ENCODE assay signal across 8 mouse cellular contexts in the genomic region with DNA sequence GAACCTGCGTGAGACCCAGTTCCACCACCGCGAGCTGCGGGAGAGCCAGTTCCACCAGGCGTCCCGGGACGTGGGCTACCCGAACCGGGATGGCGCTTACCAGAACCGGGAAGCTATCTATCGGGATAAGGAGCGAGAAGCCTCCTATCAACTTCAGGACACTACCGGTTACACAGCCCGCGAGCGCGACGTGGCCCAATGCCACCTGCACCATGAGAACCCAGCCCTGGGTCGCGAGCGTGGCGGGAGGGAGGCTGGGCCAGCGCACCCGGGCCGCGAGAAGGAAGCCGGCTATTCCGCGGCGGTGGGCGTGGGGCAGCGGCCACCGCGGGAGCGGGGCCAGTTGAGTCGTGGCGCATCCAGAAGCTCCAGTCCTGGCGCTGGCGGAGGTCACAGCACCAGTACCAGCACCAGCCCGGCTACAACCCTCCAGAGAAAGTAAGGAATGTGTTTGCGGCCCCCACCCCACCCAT. TPM values are rescaled to one million over a fixed set of nuclear protein-coding genes. Genes with fewer than 3 reads are reported as not detected.
DNase-seq lines count a peak whose midpoint lies in the region; ATAC-seq and TF ChIP-seq lines count a peak whose summit lies in the region.

No protein-coding gene starts in this region.

- DNase-seq in heart, embryonic 10.5 days (ENCODE audit: low spot score): no peak
- DNase-seq in heart, adult 8-10 months (ENCODE audit: low spot score): no peak
- DNase-seq in ES-E14 (ENCODE audit: low read depth, low spot score): no peak
- DNase-seq in embryonic facial prominence, embryonic 11.5 days (ENCODE audit: low spot score): peak; percentile 6
- no peak for DNase-seq in hindbrain, embryonic 14.5 days (ENCODE audit: low spot score)
- peak; percentile 15 for DNase-seq in lung, postnatal 14 days
- DNase-seq in yolk sac, embryonic 10.5 days (ENCODE audit: low spot score): no peak
- no peak for DNase-seq in Muller cell, postnatal 12 days (ENCODE audit: inconsistent ontology term)

- WGBS in heart, embryonic 10.5 days: 10% methylated on average over 42 of the region's 42 CpGs
- WGBS in embryonic facial prominence, embryonic 11.5 days: 14% methylated on average over 40 of the region's 42 CpGs
- 17% methylated on average over 36 of the region's 42 CpGs for WGBS in hindbrain, embryonic 14.5 days

- in situ Hi-C loops in ES-E14 (cut with MboI; ENCODE audit: low sequenced_read_pairs in 2 of 2, unreplicated experiment in 2 of 2): no loop called here

- peak overlapping the region; percentile 69 for H3K4me3 ChIP-seq in heart, embryonic 10.5 days
- peak overlapping the region; percentile 76 for H3K4me3 ChIP-seq in ES-E14 (ENCODE audit: insufficient read depth in 1 of 2, low read depth in 1 of 2, low read length in 2 of 2, poor library complexity in 1 of 2, severe bottlenecking in 1 of 2)
- peak overlapping the region; percentile 60 for H3K4me3 ChIP-seq in embryonic facial prominence, embryonic 11.5 days (ENCODE audit: low read depth, low read length)
- peak overlapping the region; percentile 65 for H3K4me3 ChIP-seq in hindbrain, embryonic 14.5 days (replicated peaks; ENCODE audit: low read length)

- H3K9me3 ChIP-seq in heart, embryonic 10.5 days: no peaks in the 10 kb centered on the region
- H3K9me3 ChIP-seq in ES-E14 (ENCODE audit: control insufficient read depth, insufficient read depth, low read depth, low read length): no peaks in the 10 kb centered on the region
- no peaks in the 10 kb centered on the region for H3K9me3 ChIP-seq in embryonic facial prominence, embryonic 11.5 days (replicated peaks; ENCODE audit: control insufficient read depth, low read length)
- H3K9me3 ChIP-seq in hindbrain, embryonic 14.5 days (ENCODE audit: control insufficient read depth, low read length): no peaks in the 10 kb centered on the region

- ATAC-seq in embryonic facial prominence, embryonic 11.5 days (replicated peaks; ENCODE audit: insufficient number of reproducible peaks, low FRiP score, low TSS enrichment, low read depth): peak; percentile 30
- peak; percentile 37; the same call in 1 of the 2 replicates for ATAC-seq in hindbrain, embryonic 14.5 days (ENCODE audit: low FRiP score)

- 0 out of 2 replicates have a peak, but pooled peaks cover 3% of the 10 kb centered on the region for H3K4me1 ChIP-seq in heart, embryonic 10.5 days
- no peaks in the 10 kb centered on the region for H3K4me1 ChIP-seq in ES-E14 (ENCODE audit: control insufficient read depth in 2 of 2, insufficient read depth in 2 of 2, low read length in 2 of 2, poor library complexity in 1 of 2)
- H3K4me1 ChIP-seq in embryonic facial prominence, embryonic 11.5 days (ENCODE audit: control insufficient read depth, insufficient read depth, low read length): no peaks in the 10 kb centered on the region
- peaks cover 13% of the 10 kb centered on the region for H3K4me1 ChIP-seq in hindbrain, embryonic 14.5 days (replicated peaks; ENCODE audit: control insufficient read depth, insufficient read depth, low read length)

- peak overlapping the region; percentile 63 for H3K9ac ChIP-seq in ES-E14 (ENCODE audit: insufficient read depth, low read depth, low read length, poor library complexity, severe bottlenecking)
- peak overlapping the region; percentile 65 for H3K9ac ChIP-seq in embryonic facial prominence, embryonic 11.5 days (replicated peaks; ENCODE audit: low read length)
- H3K9ac ChIP-seq in hindbrain, embryonic 14.5 days: peak overlapping the region; percentile 70

- peak overlapping the region; percentile 84 for H3K4me2 ChIP-seq in embryonic facial prominence, embryonic 11.5 days (ENCODE audit: low read depth, low read length)
- peak overlapping the region; percentile 73 for H3K4me2 ChIP-seq in hindbrain, embryonic 14.5 days (replicated peaks)

- H3K27ac ChIP-seq in heart, embryonic 10.5 days: 0 out of 2 replicates have a peak overlapping the region, but pooled peaks have one; percentile 77
- no peak overlapping the region for H3K27ac ChIP-seq in ES-E14 (ENCODE audit: insufficient read depth, low read depth, low read length, poor library complexity, severe bottlenecking)
- H3K27ac ChIP-seq in embryonic facial prominence, embryonic 11.5 days (replicated peaks; ENCODE audit: low read depth, low read length): no peak overlapping the region
- H3K27ac ChIP-seq in hindbrain, embryonic 14.5 days: no peak overlapping the region

- no peaks in the 10 kb centered on the region for H3K36me3 ChIP-seq in heart, embryonic 10.5 days
- H3K36me3 ChIP-seq in ES-E14 (ENCODE audit: control insufficient read depth, insufficient read depth, low read length, poor library complexity, severe bottlenecking): no peaks in the 10 kb centered on the region
- no peaks in the 10 kb centered on the region for H3K36me3 ChIP-seq in embryonic facial prominence, embryonic 11.5 days (replicated peaks; ENCODE audit: control insufficient read depth, insufficient read depth, low read depth, low read length)
- H3K36me3 ChIP-seq in hindbrain, embryonic 14.5 days (replicated peaks; ENCODE audit: control insufficient read depth, insufficient read depth): no peaks in the 10 kb centered on the region

- H3K27me3 ChIP-seq in heart, embryonic 10.5 days (ENCODE audit: insufficient read depth, poor library complexity, severe bottlenecking): peaks cover 66% of the 10 kb centered on the region
- peaks cover 37% of the 10 kb centered on the region for H3K27me3 ChIP-seq in embryonic facial prominence, embryonic 11.5 days (ENCODE audit: control insufficient read depth, insufficient read depth, low read length)
- peaks cover 73% of the 10 kb centered on the region for H3K27me3 ChIP-seq in hindbrain, embryonic 14.5 days (ENCODE audit: control insufficient read depth, insufficient read depth, low read length)

TF ChIP-seq in ES-E14, 5 proteins besides CTCF, POLR2A, EP300 and RAD21:
- TF ChIP-seq HCFC1 (IDR thresholded peaks at IDR 0.05; ENCODE audit: borderline replicate concordance, insufficient read depth, low read length) (no peak), ZC3H11A (IDR thresholded peaks at IDR 0.05; ENCODE audit: borderline replicate concordance, low read depth, low read length) (no peak), MAFK (IDR thresholded peaks at IDR 0.05; ENCODE audit: insufficient read depth, low read depth, low read length) (no peak), ZNF384 (IDR thresholded peaks at IDR 0.05; ENCODE audit: low read depth, low read length) (no peak)

RNA-seq across cellular contexts. Expression of gene Iqsec2, which starts 0.7 kb away (rescaled TPM):
- polyA plus RNA-seq in heart, embryonic 10.5 days (2016; fragmentation: Nextera tagmentation; extraction: Ambion mirVana): 7.7 and 17.3 TPM in 2 replicates
- total RNA-seq in heart, adult 8-10 months (2022): 10 to 100 TPM; 64.3 to 87.0 (median 82.0) TPM
- total RNA-seq in ES-E14 (2012; rRNA removed): 1.2 and 1.3 TPM in 2 replicates
- polyA plus RNA-seq in embryonic facial prominence, embryonic 11.5 days (2014; fragmentation: Nextera tagmentation; extraction: Ambion mirVana): 2.0 and 2.7 TPM in 2 replicates
- polyA plus RNA-seq in hindbrain, embryonic 14.5 days (2014; fragmentation: Nextera tagmentation; extraction: Ambion mirVana): 8.4 and 9.5 TPM in 2 replicates

Comparison
In these comparisons a context has a peak if more than half of its experiments do, and no peak if none do; other contexts are left out.
1. DNase-seq: peak in embryonic facial prominence, embryonic 11.5 days (single experiment) and lung, postnatal 14 days (single experiment); none in heart, embryonic 10.5 days (single experiment), heart, adult 8-10 months (single experiment), ES-E14 (single experiment), hindbrain, embryonic 14.5 days (single experiment), yolk sac, embryonic 10.5 days (single experiment) and Muller cell, postnatal 12 days (single experiment).
2. Peak in every context shown above with its lines, with median percentiles within 50 percentile points of each other: H3K4me3 ChIP-seq and H3K9ac ChIP-seq.